Mouse (Mus musculus) cerebellum, adult 11 months (tissue): ENCODE measurements around the gene Pafah2.
"Not testable (repeated sequence)": the region's sequence is repeated elsewhere in the genome, so short reads cannot be mapped to it uniquely, and the experiment has no call there.

Experiments used
- DNase-seq: peaks from one replicate; pipeline ENCODE4 v3.0.0; 2022

Pafah2 gene

GRCm38 (mm10) chr4:134374306-134374705 lies 21.8 kb upstream of the Pafah2 start:
- DNase-seq, result no peak

- DNase-seq, result no peak
These were observed 18.0 kb upstream of the Pafah2 start for GRCm38 (mm10) chr4:134378089-134378615.

- DNase-seq, result no peak
These were observed 16.6 kb upstream of the Pafah2 start for GRCm38 (mm10) chr4:134379510-134379909.

GRCm38 (mm10) chr4:134383750-134384149 lies 12.4 kb upstream of the Pafah2 start, which contains the start of gene Extl1:
Extl1 (minus strand) TSS chr4:134383850.
- not testable (repeated sequence) for DNase-seq

GRCm38 (mm10) chr4:134387268-134387667 lies 8.9 kb upstream of the Pafah2 start:
- DNase-seq, result no peak

- DNase-seq, result peak; percentile 67
These were observed 7.7 kb upstream of the Pafah2 start for GRCm38 (mm10) chr4:134388397-134388796.

GRCm38 (mm10) chr4:134391636-134392035 lies 4.5 kb upstream of the Pafah2 start:
- DNase-seq, result no peak

DNA sequence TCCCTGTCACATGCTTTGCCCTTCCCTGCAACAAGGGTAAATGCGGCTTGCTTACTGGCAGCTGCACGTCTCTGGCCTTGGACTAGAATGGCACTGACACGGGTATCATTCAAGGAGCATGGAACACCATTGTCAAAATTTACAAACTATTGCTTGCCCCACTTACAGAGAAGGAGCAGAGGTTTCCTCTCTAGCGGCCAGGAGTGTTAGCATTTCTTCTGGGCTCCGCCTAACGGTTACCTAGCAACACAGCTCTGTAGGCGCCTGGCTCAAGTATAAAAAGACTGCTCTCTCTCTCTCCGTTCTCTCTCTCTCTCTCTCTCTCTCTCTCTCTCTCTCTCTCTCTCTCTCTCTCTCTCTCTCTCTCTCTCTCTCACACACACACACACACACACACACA lies 3.5 kb upstream of the Pafah2 start:
- DNase-seq, result no peak

- DNase-seq, result no peak
These were observed 3.1 kb upstream of the Pafah2 start for GRCm38 (mm10) chr4:134393026-134393425.

DNA sequence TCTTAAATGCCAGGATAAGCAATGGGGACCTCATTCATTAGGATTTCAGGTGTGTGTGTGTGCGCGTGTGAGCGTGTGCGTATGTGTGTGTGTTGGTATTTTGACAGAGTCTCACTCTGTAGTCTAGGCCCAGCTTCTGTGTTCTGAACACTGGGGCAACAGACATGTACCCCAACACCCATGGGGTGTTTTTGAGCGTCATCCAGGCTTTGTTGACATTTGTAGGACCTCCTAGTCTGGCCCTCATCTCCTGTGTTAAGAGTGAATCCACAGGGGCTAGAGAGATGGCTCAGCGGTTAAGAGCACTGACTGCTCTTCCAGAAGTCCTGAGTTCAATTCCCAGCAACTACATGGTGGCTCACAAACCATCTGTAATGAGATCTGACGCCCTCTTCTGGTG lies 978 bp upstream of the Pafah2 start:
- no peak for DNase-seq

- DNase-seq, result peak; percentile 56
These were observed 1.0 kb downstream of the Pafah2 start for GRCm38 (mm10) chr4:134397121-134397520.

GRCm38 (mm10) chr4:134397732-134398131 lies 1.6 kb downstream of the Pafah2 start:
- DNase-seq, result no peak

DNA sequence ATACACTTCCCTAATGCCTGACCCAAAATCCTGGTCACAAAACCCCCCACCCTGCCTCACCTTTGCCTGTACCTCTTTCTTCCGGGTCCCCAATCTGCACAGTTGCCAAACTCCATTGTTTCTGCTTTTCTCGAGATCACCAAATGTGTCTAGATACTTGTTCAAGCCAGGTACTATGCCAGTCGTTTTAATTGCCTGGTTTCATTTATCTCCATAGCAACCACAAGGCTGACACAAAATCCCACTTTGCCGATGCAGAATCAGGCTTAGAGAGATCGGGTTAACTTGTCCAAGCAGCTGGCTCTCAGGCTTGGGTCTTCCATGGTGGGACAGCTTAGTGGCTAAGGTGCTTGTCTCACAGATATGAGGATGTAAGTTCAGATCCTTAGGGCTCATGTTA lies 4.1 kb downstream of the Pafah2 start:
- no peak for DNase-seq

- no peak for DNase-seq
These were observed 5.1 kb downstream of the Pafah2 start for GRCm38 (mm10) chr4:134401181-134401661.

DNA sequence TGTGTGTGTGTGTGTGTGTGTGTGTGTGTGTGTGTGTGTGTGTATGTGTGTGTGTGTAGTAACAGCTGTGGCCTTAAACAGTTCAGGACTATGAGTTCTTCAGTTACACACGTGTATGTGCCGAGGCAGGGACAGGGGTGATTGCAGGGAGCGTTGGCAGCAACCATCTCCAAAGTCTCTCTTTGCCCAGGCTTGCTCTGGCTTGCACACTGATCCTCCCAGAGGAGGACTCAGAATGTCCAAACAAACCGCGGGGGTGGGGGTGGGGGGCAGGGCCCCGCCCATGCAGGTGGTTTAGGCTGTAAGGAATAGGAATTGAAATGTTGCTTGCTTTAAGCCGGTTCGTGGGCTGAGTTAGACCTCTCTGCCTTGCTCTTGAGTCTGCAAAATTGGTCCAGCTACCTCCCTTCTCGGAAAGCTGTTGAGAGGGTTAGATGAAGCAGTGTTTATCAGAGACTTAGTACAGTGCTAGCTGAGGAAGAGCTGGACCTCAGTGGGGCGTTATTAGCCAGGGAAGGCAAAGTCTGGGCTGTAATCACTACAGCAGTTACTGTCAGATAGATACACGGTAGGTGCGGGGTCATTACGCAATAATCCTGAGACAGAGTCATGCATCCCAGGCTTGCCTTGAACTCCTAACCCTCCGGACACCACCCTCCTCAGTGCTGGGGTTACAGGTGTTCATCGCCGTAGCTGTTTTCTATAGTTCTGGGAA lies 5.9 kb downstream of the Pafah2 start:
- DNase-seq, result no peak

DNA sequence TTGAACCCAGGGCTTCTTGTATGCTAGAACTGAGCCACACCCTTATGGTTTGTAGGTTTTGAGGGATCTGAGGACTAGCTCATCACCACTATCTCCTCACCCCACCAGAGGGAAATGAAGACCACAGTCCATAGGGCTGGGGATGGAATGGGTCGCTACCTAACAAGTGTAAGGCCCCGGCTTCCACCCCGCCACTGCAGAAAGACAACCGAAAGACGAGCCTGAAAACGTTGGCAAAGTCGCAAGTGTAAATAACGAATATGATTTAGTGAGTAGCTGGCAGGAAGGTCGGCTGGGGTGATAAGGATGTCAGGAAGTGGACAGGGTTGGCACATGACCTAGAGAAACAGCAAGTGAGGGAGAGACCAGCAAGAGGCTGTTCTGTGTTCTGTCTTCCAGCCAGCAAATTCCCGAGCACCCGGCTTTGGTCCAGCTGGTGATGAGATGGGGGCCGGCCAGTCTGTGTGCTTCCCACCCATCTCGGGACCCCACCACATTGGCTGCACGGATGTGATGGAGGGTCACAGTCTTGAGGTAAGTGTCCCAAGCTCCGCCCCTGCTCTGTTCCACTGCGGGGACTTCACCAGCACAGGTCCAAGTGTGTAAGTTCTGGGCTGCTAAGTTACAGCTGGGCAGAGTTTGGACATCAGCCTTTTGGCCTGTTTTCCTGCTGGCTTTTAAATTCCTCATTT lies 6.6 kb downstream of the Pafah2 start:
- no peak for DNase-seq

DNA sequence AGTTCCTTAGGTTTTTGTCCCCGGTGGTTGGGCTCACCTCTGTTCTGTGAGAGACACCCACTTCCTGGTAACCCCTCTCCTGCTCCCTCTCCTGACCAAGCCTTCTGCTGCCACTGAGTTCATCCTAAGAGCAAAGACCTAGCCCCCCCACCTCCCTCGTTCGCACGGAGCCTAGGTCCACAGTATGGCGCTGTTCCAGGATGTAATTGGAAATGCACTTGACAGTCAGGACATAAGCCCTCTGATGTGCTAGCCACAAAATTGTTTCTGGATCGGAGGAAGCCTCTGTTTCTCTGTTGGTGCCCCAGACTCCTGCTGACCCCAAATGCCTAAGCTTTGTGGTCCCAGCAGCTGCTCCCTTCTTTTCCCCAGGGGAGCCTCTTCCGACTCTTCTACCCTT lies 7.6 kb downstream of the Pafah2 start:
- no peak for DNase-seq

DNA sequence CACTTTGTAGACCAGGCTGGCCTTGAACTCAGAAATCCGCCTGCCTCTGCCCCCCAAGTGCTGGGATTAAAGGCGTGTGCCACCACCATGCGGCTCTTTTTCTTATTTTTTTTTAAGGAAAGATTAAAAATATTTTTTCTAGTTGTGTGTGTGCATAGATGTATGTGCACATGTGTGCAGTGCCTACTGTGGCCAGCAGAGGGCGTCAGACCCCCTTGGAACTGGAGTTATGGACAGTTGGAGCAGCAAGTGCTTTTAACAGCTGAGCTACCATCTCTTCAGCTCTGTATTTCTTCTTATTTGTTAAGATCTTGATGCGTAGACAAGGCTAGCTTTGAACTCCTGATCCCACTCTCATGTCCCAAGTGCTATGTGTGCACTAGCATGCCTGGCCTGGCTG lies 13.2 kb downstream of the Pafah2 start:
- no peak for DNase-seq

- peak; percentile 51 for DNase-seq
These were observed 20.1 kb downstream of the Pafah2 start for GRCm38 (mm10) chr4:134416177-134416576.

GRCm38 (mm10) chr4:134416602-134417001 lies 20.5 kb downstream of the Pafah2 start:
- no peak for DNase-seq

DNA sequence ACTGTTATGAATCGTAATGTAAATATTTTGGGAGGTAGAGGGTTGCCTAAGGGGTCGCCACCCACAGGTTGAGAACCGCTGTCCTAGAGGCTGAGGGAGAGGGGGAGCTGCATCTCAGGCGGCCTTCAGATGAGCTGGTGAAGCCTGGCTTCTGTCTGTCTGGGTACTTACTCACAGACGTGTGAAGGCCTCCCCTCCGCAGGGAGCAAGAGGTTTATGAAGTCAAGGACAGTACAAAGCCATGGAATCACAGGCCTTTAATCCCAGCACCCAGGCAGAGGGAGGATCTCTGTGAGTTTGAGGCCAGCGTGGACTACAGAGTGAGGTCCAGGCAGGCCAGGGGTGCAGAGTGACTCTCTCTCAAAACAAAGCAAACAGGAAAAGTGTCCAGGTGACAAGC lies 21.0 kb downstream of the Pafah2 start:
- no peak for DNase-seq

DNA sequence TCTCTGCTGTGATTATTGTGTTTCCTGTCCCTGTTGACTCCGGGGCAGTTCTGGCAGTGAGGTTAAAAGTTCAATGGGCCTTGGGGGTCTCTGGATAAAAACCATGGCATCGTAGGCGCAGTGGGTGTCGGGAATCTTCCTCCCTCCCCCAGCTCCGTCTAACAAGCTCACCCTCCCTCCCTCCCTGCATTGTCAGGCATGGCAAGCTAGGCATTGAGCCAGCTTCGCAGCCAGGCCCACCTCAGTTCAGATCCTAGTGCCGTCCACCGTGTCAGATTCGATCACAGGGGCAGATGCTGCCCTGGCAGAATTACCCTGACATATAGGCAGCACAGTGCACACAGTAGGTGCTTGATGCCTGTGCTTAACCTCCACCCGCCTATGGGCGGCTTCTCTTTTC lies 25.9 kb downstream of the Pafah2 start:
- no peak for DNase-seq

DNA sequence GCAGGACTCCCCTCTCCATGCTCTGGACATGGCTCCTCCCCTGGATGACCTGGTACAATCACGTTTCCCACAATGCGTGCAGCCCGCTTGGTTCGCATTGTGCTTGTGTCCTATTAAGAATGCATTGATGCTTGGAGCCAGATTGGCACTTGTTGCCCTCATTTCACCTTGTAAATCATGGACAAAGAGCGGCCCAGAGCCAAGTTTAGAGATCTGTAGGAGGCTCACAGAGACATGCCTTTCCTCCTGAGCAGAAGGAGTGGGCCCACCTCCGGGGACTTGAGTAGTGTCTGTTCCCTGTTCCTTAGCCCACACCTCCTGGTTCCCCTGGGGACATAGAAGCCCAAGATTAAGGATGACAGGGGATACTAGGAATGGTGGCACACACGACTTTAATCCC lies 27.8 kb downstream of the Pafah2 start:
- DNase-seq, result no peak

DNA sequence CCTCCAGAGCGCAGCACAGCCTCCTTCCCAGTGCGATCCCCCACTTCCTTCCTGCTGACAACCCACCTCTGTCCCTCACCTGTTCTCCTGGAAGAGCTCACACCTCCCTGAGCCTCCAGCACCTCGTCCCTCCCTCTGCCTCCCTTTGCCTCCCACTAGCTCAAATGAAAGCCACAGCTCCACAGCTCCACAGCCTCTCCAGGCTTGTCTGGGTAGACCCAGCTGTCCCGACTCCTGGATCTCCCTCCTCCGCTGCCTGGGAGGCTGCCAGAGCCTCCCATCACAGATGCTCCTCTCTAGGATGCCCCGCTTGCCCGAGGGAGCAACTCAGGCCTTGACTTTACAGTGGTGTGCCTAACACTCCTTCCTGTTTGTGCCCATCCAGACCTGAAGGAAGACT lies 29.0 kb downstream of the Pafah2 start:
- no peak for DNase-seq
